Mouse (Mus musculus): ENCODE results near the gene Cyld.
A peak's percentile ranks its signal among the peaks of the same experiment; 100 is the strongest.

Cyld gene

GRCm38 (mm10) chr8:88792691-88793323 is 96.0 kb downstream of the Cyld start:
- DNase-seq (ENCODE audit: low read depth, low spot score): no peak

- DNase-seq (ENCODE audit: low read depth, low spot score): no peak
These were observed 96.5 kb downstream of the Cyld start for GRCm38 (mm10) chr8:88793324-88793722.

GRCm38 (mm10) chr8:88793746-88794614 is 97.2 kb downstream of the Cyld start:
- no peak for DNase-seq (ENCODE audit: low read depth, low spot score)

GRCm38 (mm10) chr8:88794615-88794907 is 97.7 kb downstream of the Cyld start:
- no peak for DNase-seq (ENCODE audit: low read depth, low spot score)

GRCm38 (mm10) chr8:88795896-88796295 is 99.1 kb downstream of the Cyld start:
- DNase-seq (ENCODE audit: low read depth, low spot score): peak; percentile 62

GRCm38 (mm10) chr8:88796651-88797050 is 99.8 kb downstream of the Cyld start:
- no peak for DNase-seq (ENCODE audit: low read depth, low spot score)

All from ZHBTc4 (cell line).